Mouse (Mus musculus) C2C12 (cell line): ENCODE measurements around the gene Upf2.

Experiments
- CEBPB ChIP-seq: IDR thresholded peaks from one replicate; pipeline ENCODE4 v1.6.1; 2011; ENCODE audit warnings: low read depth, mild to moderate bottlenecking, control low read depth, moderate library complexity
- CTCF ChIP-seq: IDR thresholded peaks from one replicate; pipeline ENCODE4 v1.5.1; 2011; ENCODE audit not compliant: control insufficient read depth, insufficient read depth, insufficient read length
- FOSL1 ChIP-seq: IDR thresholded peaks from one replicate; pipeline ENCODE4 v1.8.0; 2011; ENCODE audit warnings: mild to moderate bottlenecking, low read length; ENCODE audit not compliant: poor library complexity, insufficient read depth, severe bottlenecking
- MAX ChIP-seq: IDR thresholded peaks from one replicate; pipeline ENCODE4 v1.6.1; 2011; ENCODE audit warnings: mild to moderate bottlenecking, control low read depth
- MYOD1 ChIP-seq: IDR thresholded peaks from one replicate; pipeline ENCODE4 v1.6.1; 2011; ENCODE audit warnings: low read depth; ENCODE audit not compliant: control insufficient read depth, insufficient read length
- MYOG ChIP-seq: IDR thresholded peaks from one replicate; pipeline ENCODE4 v1.6.1; 2011; ENCODE audit not compliant: control insufficient read depth, insufficient read length; ENCODE audit errors: extremely low read depth
- USF1 ChIP-seq: IDR thresholded peaks from one replicate; pipeline ENCODE4 v1.6.1; 2011; ENCODE audit warnings: low read depth, mild to moderate bottlenecking, control low read depth, moderate library complexity

- no peak for TF ChIP-seq CTCF
- TF ChIP-seq MAX: no peak
- TF ChIP-seq USF1: no peak
- TF ChIP-seq FOSL1: no peak
- no peak for TF ChIP-seq MYOG
- no peak for TF ChIP-seq MYOD1
- no peak for TF ChIP-seq CEBPB
Observed at GRCm38 (mm10) chr2:6105437-6105836, 154.2 kb downstream of the Upf2 start.
